Comparison of ENCODE assay signal across 28 mouse cellular contexts in the genomic region with DNA sequence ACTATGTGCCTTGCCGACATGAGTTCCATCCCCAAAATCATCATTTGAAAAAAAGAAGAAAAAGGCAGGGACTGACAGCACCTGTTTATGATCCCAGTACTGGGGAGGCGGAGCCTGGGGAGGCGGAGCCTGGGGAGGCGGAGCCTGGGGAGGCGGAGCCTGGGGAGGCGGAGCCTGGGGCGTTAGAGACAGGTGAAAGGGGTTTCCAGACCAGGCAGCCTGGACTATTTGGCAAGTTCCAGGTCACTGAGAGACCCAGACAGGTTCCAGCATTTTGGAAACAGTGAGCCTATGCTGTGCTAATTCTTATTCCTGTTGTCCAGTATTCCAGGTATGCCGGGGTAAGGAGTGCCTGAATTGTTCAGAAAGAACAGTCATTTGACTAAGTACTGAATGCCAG. TPM values are rescaled to one million over a fixed set of nuclear protein-coding genes. Genes with fewer than 3 reads are reported as not detected.
A peak's percentile ranks its signal among the peaks of the same experiment; 100 is the strongest.
DNase-seq lines count a peak whose midpoint lies in the region; ATAC-seq and TF ChIP-seq lines count a peak whose summit lies in the region.
"Had no signal": no experiment of that assay in that cellular context is flagged by ENCODE, and none has a peak within 500 bp of the region (broad histone marks: within the 10 kb centered on the region; RNA-seq: fewer than 3 reads in every experiment).

A gene (plus strand): TSS at position 224 of the 400 bp plus-strand sequence.

- DNase-seq in heart, adult 11 months: peak; percentile 68
- DNase-seq in ES-E14 (ENCODE audit: low read depth, low spot score) (no peak), ZHBTc4 (ENCODE audit: low read depth, low spot score) (peak; percentile 33), liver (no peak)
- DNase-seq: adrenal gland, adult 8-10 months; adrenal gland, postnatal 14 days; adrenal gland, postnatal 36 days; B cell, adult 2 months; cerebellum, adult 11-12 months; cerebellum, adult 2 months; cerebellum, adult 9-10 months; cerebellum, postnatal 10 days; cerebellum, postnatal 25 days had no signal

- no peak for ATAC-seq in heart, embryonic 12.5 days (ENCODE audit: insufficient number of reproducible peaks, low FRiP score)
- ATAC-seq in erythroid progenitor cell, adult 5-6 weeks (replicated peaks; ENCODE audit: low FRiP score, poor library complexity, severe bottlenecking): no peak
- ATAC-seq: CD4-positive, CD25-positive, alpha-beta regulatory T cell, adult 4 months; forebrain, embryonic 14.5 days; forebrain, embryonic 16.5 days had no signal

- H3K36me3 ChIP-seq in heart, embryonic 12.5 days: no peaks in the 10 kb centered on the region
- H3K36me3 ChIP-seq in E14TG2a.4 (ENCODE audit: insufficient read depth, low read length) (no peaks in the 10 kb centered on the region), ES-E14 (ENCODE audit: control insufficient read depth, insufficient read depth, low read length, poor library complexity, severe bottlenecking) (no peaks in the 10 kb centered on the region)
- H3K36me3 ChIP-seq: embryonic facial prominence, embryonic 10.5 days; embryonic facial prominence, embryonic 12.5 days; forebrain, embryonic 10.5 days; forebrain, embryonic 12.5 days had no signal

- 0 out of 2 replicates have a peak, but pooled peaks cover 9% of the 10 kb centered on the region for H3K27me3 ChIP-seq in heart, embryonic 12.5 days (replicated peaks)
- peaks cover 14% of the 10 kb centered on the region; the same call in 1 of the 2 replicates for H3K27me3 ChIP-seq in E14TG2a.4 (ENCODE audit: insufficient read depth, low read length)
- H3K27me3 ChIP-seq: CH12.LX; embryonic facial prominence, embryonic 12.5 days had no signal

- H3K4me1 ChIP-seq in heart, embryonic 12.5 days (replicated peaks): no peaks in the 10 kb centered on the region
- H3K4me1 ChIP-seq in E14TG2a.4 (replicated peaks; ENCODE audit: low read depth, low read length) (peaks cover 18% of the 10 kb centered on the region), ES-E14 (ENCODE audit: control insufficient read depth in 2 of 2, insufficient read depth in 2 of 2, low read length in 2 of 2, poor library complexity in 1 of 2) (peaks cover 0 to 1% of the 10 kb centered on the region in 2 experiments; a peak in 1 of 4 replicates)
- H3K4me1 ChIP-seq: embryonic facial prominence, embryonic 10.5 days; embryonic facial prominence, embryonic 12.5 days had no signal

- H3K4me2 ChIP-seq in heart, embryonic 12.5 days: no peak within 1 kb of the TSS
- H3K4me2 ChIP-seq: embryonic facial prominence, embryonic 12.5 days; forebrain, embryonic 12.5 days had no signal

- no peaks in the 10 kb centered on the region for H3K9me3 ChIP-seq in heart, embryonic 12.5 days (replicated peaks)
- H3K9me3 ChIP-seq in E14TG2a.4 (ENCODE audit: low read length) (no peaks in the 10 kb centered on the region), ES-E14 (ENCODE audit: control insufficient read depth, insufficient read depth, low read depth, low read length) (no peaks in the 10 kb centered on the region)
- H3K9me3 ChIP-seq: embryonic facial prominence, embryonic 10.5 days; embryonic facial prominence, embryonic 12.5 days; forebrain, embryonic 10.5 days; forebrain, embryonic 12.5 days had no signal

- no peak within 1 kb of the TSS for H3K27ac ChIP-seq in heart, embryonic 12.5 days (ENCODE audit: poor library complexity, severe bottlenecking)
- no peak within 1 kb of the TSS for H3K27ac ChIP-seq in ES-E14 (ENCODE audit: insufficient read depth, low read depth, low read length, poor library complexity, severe bottlenecking)
- H3K27ac ChIP-seq: embryonic facial prominence, embryonic 10.5 days; embryonic facial prominence, embryonic 12.5 days; forebrain, embryonic 10.5 days; forebrain, embryonic 12.5 days had no signal

- WGBS in heart, embryonic 12.5 days: 84% methylated on average over 8 of the region's 8 CpGs

- TF ChIP-seq CTCF in E14TG2a.4 (conservative IDR thresholded peaks at IDR 0.05; ENCODE audit: low read length): no peak

- no peak within 1 kb of the TSS for H3K4me3 ChIP-seq in heart, embryonic 12.5 days
- H3K4me3 ChIP-seq in E14TG2a.4 (replicated peaks; ENCODE audit: low read length) (peak within 1 kb of the TSS; percentile 69), ES-E14 (ENCODE audit: insufficient read depth in 1 of 2, low read depth in 1 of 2, low read length in 2 of 2, poor library complexity in 1 of 2, severe bottlenecking in 1 of 2) (peak within 1 kb of the TSS; percentile 2 to 44; a peak in 2 of 4 replicates)
- H3K4me3 ChIP-seq: embryonic facial prominence, embryonic 10.5 days; embryonic facial prominence, embryonic 12.5 days; forebrain, embryonic 10.5 days; forebrain, embryonic 12.5 days had no signal

- in situ Hi-C loops in ES-E14 (cut with MboI; ENCODE audit: low sequenced_read_pairs in 2 of 2, unreplicated experiment in 2 of 2): loop anchor here in 1 of 2 experiments (25.0 kb wide), 1 partner anchor 307 kb away; no protein-coding TSS in a partner anchor

- no peak within 1 kb of the TSS for H3K9ac ChIP-seq in heart, embryonic 12.5 days
- no peak within 1 kb of the TSS for H3K9ac ChIP-seq in ES-E14 (ENCODE audit: insufficient read depth, low read depth, low read length, poor library complexity, severe bottlenecking)
- H3K9ac ChIP-seq: embryonic facial prominence, embryonic 12.5 days; forebrain, embryonic 12.5 days had no signal

TF ChIP-seq in ES-E14, 5 proteins besides CTCF, POLR2A, EP300 and RAD21:
- TF ChIP-seq HCFC1 (IDR thresholded peaks at IDR 0.05; ENCODE audit: borderline replicate concordance, insufficient read depth, low read length): no peak
- TF ChIP-seq MAFK (IDR thresholded peaks at IDR 0.05; ENCODE audit: insufficient read depth, low read depth, low read length): no peak
- TF ChIP-seq CHD2 (IDR thresholded peaks at IDR 0.05; ENCODE audit: low read depth, low read length): no peak
- TF ChIP-seq ZC3H11A (IDR thresholded peaks at IDR 0.05; ENCODE audit: borderline replicate concordance, low read depth, low read length): no peak
- no peak for TF ChIP-seq ZNF384 (IDR thresholded peaks at IDR 0.05; ENCODE audit: low read depth, low read length)

RNA-seq across cellular contexts. Expression of the gene that starts here (rescaled TPM):
- polyA plus RNA-seq in heart, embryonic 12.5 days (2016; fragmentation: Nextera tagmentation; extraction: Ambion mirVana): not detected in 2 replicates
- 0.11 and 0.18 TPM in 2 replicates for total RNA-seq in ES-E14 (2012; rRNA removed)
- total RNA-seq in erythroid progenitor cell, adult 5-6 weeks (2015; ENCODE audit: low replicate concordance): not detected in 2 replicates
- total RNA-seq in erythroid progenitor cell, adult 5-6 weeks (2017; ENCODE audit: low replicate concordance): not detected in 2 replicates
- total RNA-seq: adrenal gland, adult 18-20 months; adrenal gland, adult 8-10 months; adrenal gland, postnatal 14 days; adrenal gland, postnatal 36 days; CH12.LX; MEL had no signal
- polyA plus RNA-seq: CD4-positive, CD25-positive, alpha-beta regulatory T cell, adult 4 months; cerebellum, adult 2 months; cortical plate, adult 2 months; embryonic facial prominence, embryonic 12.5 days; forebrain, embryonic 10.5 days; forebrain, embryonic 12.5 days; forebrain, embryonic 14.5 days; forebrain, embryonic 16.5 days; frontal cortex, adult 2 months had no signal

Comparison
In these comparisons a context has a peak if more than half of its experiments do, and no peak if none do; other contexts are left out.
1. DNase-seq: peak in heart, adult 11 months (single experiment) and ZHBTc4 (single experiment); none in ES-E14 (single experiment) and liver (single experiment).